Mouse (Mus musculus) stomach, postnatal 0 days (tissue): ENCODE results near the gene Mcidas. TPM values are rescaled to one million over a fixed set of nuclear protein-coding genes. Genes with fewer than 3 reads are reported as not detected.

Source experiments
- ATAC-seq: fragments of 200-750 bp; cut with Nextera tagmentation; 2 replicates; pipeline ENCODE4 v1.8.0; 2017; ENCODE audit not compliant: low FRiP score, low TSS enrichment
- DNase-seq: peaks from one replicate; pipeline ENCODE4 v3.0.0-alpha.2; 2016; ENCODE audit warnings: low spot score
- H3K27ac ChIP-seq: fragments of 300-500 bp; sonication (generic); replicated peaks from 2 replicates; pipeline ENCODE4 v1.5.1; 2014; ENCODE audit warnings: mild to moderate bottlenecking, control low read depth
- H3K27me3 ChIP-seq: fragments of 300-500 bp; sonication (generic); 2 replicates; pipeline ENCODE4 v1.6.1; 2014; ENCODE audit warnings: low read length; ENCODE audit not compliant: control insufficient read depth, insufficient read depth
- H3K36me3 ChIP-seq: fragments of 300-500 bp; sonication (generic); 2 replicates; pipeline ENCODE4 v1.6.1; 2014; ENCODE audit warnings: low read length, mixed read lengths; ENCODE audit not compliant: control insufficient read depth, insufficient read depth
- H3K4me1 ChIP-seq: fragments of 300-500 bp; sonication (generic); replicated peaks from 2 replicates; pipeline ENCODE4 v1.6.1; 2014; ENCODE audit warnings: antibody characterized with exemption; ENCODE audit not compliant: control insufficient read depth, insufficient read depth
- H3K4me2 ChIP-seq: fragments of 300-500 bp; sonication (generic); replicated peaks from 2 replicates; pipeline ENCODE4 v1.6.1; 2014; ENCODE audit warnings: low read depth, mild to moderate bottlenecking, control low read depth, moderate library complexity
- H3K4me3 ChIP-seq: fragments of 300-500 bp; sonication (generic); 2 replicates; pipeline ENCODE4 v1.5.1; 2014; ENCODE audit warnings: low read depth, low read length, control low read depth
- H3K9ac ChIP-seq: fragments of 300-500 bp; sonication (generic); 2 replicates; pipeline ENCODE4 v1.6.1; 2014; ENCODE audit warnings: mild to moderate bottlenecking, low read length, control low read depth, mixed read lengths
- H3K9me3 ChIP-seq: fragments of 300-500 bp; sonication (generic); 2 replicates; pipeline ENCODE4 v1.6.1; 2016; ENCODE audit warnings: low read length; ENCODE audit not compliant: control insufficient read depth
- CTCF ChIP-seq: IDR thresholded peaks from 2 replicates; pipeline ENCODE4 v1.5.1; 2016; ENCODE audit warnings: antibody characterized with exemption, low read depth, mild to moderate bottlenecking, moderate library complexity
- EP300 ChIP-seq: optimal IDR thresholded peaks from 2 replicates; pipeline ENCODE3; 2016; ENCODE audit warnings: antibody characterized with exemption
- WGBS: fragments of 180-500 bp; shearing (Covaris S2); extraction: QIAGEN DNeasy Blood & Tissue Kit; methylation state at CpG from one replicate; pipeline ENCODE4 v1.1.7; 2014; 5-methylcytosine and 5-hydroxymethylcytosine counted together
- polyA plus RNA-seq: library from polyadenylated mRNA; unstranded; fragments of >200 nt; fragmentation: Nextera tagmentation; extraction: Ambion mirVana; gene quantifications from 2 replicates; pipeline ENCODE4 v1.2.1, GENCODE M21; 2015

Gene Mcidas
- polyA plus RNA-seq, 1 experiment from 2014 or later: 0.11 TPM

DNA sequence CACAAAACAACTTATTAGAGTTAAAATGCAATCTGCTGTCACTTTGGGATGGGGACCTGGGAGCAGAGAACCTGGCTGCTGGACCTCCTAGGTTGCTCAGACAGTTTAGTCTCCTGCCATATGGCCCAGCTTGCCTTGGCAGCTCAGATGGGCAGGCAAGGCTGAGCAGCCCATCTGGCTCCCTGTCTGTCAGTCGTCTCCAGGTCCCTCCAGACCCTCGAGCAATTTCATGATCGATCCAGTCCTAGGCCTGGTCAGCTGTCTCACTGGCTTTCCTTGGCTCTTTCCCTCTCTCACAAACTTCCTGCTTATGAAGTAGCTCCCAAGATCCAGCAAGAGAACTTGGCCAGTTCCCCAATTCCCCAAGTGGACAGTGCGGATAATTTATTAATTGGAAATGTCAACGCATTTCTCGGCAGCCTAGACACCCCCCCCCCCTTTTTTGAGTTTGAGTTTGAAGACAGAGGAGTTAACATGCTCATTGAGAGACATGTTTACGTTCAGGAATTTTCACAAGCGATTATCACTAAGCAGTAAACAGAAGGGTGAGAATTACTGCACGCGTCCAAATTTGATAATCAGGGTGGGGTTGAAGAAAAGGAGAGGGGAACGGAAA lies 40.7 kb downstream of the Mcidas start:
- TF ChIP-seq CTCF (no peak), EP300 (no peak)
- 8% methylated on average over 11 of the region's 11 CpGs for WGBS
- Histone ChIP-seq H3K4me2 (peak overlapping the region; percentile 92), H3K36me3 (no peaks in the 10 kb centered on the region), H3K27me3 (no peaks in the 10 kb centered on the region), H3K9ac (peak overlapping the region; percentile 9), H3K4me1 (no peaks in the 10 kb centered on the region), H3K9me3 (no peaks in the 10 kb centered on the region), H3K4me3 (peak overlapping the region; percentile 50), H3K27ac (no peak overlapping the region)
- DNase-seq: no peak
- ATAC-seq: no peak

DNA sequence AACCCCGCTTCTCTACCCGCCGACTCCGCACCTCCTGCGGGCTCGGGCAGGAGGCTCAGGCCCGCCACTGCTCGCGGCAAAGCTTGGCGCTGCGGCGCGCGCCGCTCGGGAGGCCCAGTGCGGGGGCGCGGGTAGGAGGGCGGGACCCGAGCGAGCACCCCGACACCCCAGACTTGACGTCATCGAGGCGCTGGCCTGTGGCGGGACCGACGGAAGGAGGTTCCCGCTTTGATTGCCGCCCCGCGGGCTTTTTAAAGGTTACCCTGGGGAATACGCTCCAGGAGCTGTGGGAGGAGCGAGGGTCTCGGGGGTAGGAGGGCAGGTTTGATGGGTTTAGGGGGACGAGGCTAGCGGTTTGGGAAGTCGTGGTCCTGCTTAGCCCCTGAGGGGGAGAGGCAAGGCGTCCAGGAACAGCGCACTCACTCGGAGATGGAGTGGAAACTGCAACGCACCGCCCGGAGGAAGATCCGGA lies 41.3 kb downstream of the Mcidas start, which contains the start of gene Cdc20b:
Cdc20b (plus strand) TSS at position 162 of the 472 bp plus-strand sequence.
- H3K9ac ChIP-seq: peak within 1 kb of the TSS; percentile 9
- H3K9me3 ChIP-seq: no peaks in the 10 kb centered on the region
- H3K27me3 ChIP-seq: no peaks in the 10 kb centered on the region
- H3K27ac ChIP-seq: no peak within 1 kb of the TSS
- WGBS: 1% methylated on average over 42 of the region's 46 CpGs
- no peaks in the 10 kb centered on the region for H3K36me3 ChIP-seq
- DNase-seq (peak; percentile 70), ATAC-seq (peak; percentile 73)
- peak within 1 kb of the TSS; percentile 92 for H3K4me2 ChIP-seq
- H3K4me3 ChIP-seq: peak within 1 kb of the TSS; percentile 50
- TF ChIP-seq CTCF: no peak
- TF ChIP-seq EP300: no peak
- no peaks in the 10 kb centered on the region for H3K4me1 ChIP-seq

DNA sequence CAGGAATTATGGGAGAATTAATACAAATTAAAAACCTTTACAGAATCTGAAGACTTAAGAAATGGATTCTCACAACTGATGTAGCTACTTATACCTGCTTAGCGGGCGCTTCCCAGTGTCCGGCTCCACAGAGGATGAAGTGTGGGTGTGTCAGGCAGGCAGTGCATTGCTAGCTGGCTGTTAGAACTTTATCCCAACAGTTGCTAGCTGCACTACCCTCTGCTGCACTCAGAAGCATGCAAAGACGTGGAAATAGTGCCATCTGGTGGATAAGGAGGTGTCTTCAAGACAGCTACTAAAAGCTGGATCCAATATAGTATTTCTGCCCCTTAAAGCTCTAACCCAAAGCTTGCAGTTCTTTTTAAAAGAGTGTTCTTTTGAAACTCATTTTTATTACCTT lies 42.2 kb downstream of the Mcidas start:
- Histone ChIP-seq H3K9me3 (no peaks in the 10 kb centered on the region), H3K4me2 (peak overlapping the region; percentile 92), H3K9ac (no peak overlapping the region), H3K4me1 (no peaks in the 10 kb centered on the region), H3K27me3 (no peaks in the 10 kb centered on the region), H3K27ac (no peak overlapping the region), H3K36me3 (no peaks in the 10 kb centered on the region), H3K4me3 (peak overlapping the region; percentile 50; the same call in 1 of the 2 replicates)
- peak; percentile 94 for TF ChIP-seq CTCF
- TF ChIP-seq EP300: no peak
- WGBS: 0% methylated on average over 4 of the region's 4 CpGs
- ATAC-seq (peak; percentile 89), DNase-seq (peak; percentile 70)

DNA sequence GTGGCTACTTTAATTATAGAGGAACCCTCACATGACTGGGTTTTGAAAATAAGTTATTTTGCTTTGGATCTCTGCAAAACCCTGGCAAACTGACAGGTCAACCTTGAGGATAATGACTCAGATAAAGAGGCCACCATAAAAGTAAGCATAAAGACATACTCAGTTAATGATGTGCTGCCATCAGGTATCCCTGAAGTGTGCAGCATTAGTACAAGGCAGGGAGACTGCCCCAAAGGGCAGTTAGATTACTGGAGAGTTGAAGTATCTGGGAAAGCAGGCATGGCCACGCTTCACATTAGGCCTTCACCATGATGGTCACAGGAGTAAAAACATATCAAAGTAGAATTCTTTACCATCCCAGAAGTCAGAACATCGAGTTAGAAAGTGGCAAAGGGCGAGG lies 51.2 kb downstream of the Mcidas start:
- H3K9me3 ChIP-seq: no peaks in the 10 kb centered on the region
- H3K9ac ChIP-seq: peak overlapping the region; percentile 1
- DNase-seq (no peak), ATAC-seq (no peak)
- H3K4me1 ChIP-seq: no peaks in the 10 kb centered on the region
- TF ChIP-seq CTCF: no peak
- TF ChIP-seq EP300: no peak
- no peaks in the 10 kb centered on the region; the same call in 1 of the 2 replicates for H3K36me3 ChIP-seq
- WGBS: 31% methylated on average over 3 of the region's 3 CpGs
- H3K27me3 ChIP-seq: no peaks in the 10 kb centered on the region
- H3K4me3 ChIP-seq: peak overlapping the region; percentile 54
- H3K27ac ChIP-seq: no peak overlapping the region
- peak overlapping the region; percentile 57 for H3K4me2 ChIP-seq

DNA sequence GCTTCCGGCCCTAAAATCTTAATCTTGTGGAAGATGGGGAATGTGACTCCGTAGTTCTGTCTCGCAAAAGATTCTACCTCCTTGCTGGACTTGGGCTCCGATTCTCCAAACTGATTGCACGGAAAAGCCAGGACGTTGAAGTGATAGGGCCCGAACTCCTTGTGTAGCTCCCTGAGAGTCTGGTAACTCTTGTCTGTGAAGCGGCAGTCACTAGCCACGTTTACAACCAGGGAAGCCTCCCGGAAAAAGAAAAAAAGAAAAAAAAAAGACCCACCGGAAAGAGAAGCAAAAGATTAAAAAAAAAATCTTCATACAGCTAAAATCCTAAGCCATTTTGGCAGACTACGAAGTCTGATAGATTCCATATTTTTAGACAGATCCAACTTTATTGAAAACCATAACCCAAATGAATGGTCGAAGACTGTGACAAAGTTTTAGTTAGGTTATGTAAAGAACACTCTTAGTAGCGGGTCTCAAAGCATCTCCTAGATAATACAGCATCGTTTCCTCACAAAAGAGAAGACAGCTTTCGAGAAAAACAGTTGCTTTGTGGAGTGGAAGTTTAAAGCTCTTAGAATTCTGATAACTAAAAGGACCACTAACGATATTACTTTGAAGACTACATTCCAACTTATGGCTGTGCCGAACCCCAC lies 51.9 kb downstream of the Mcidas start:
- H3K27ac ChIP-seq: peak overlapping the region; percentile 63
- no peak for TF ChIP-seq EP300
- TF ChIP-seq CTCF: no peak
- H3K27me3 ChIP-seq: no peaks in the 10 kb centered on the region
- H3K9me3 ChIP-seq: no peaks in the 10 kb centered on the region
- no peak for ATAC-seq
- no peaks in the 10 kb centered on the region; the same call in 1 of the 2 replicates for H3K36me3 ChIP-seq
- H3K9ac ChIP-seq: peak overlapping the region; percentile 61
- peak overlapping the region; percentile 54 for H3K4me3 ChIP-seq
- H3K4me2 ChIP-seq: peak overlapping the region; percentile 57
- WGBS: 5% methylated on average over 18 of the region's 18 CpGs
- DNase-seq: no peak
- no peaks in the 10 kb centered on the region for H3K4me1 ChIP-seq
